Mouse (Mus musculus) urinary bladder, postnatal 4 days (tissue): ENCODE results near the gene Nfil3.

Experiments
- DNase-seq, 2 experiments: peaks; one replicate each; pipeline ENCODE4 v3.0.0; 2021 to 2022; ENCODE audit warnings: low spot score in 2 of 2

Nfil3 gene

DNA sequence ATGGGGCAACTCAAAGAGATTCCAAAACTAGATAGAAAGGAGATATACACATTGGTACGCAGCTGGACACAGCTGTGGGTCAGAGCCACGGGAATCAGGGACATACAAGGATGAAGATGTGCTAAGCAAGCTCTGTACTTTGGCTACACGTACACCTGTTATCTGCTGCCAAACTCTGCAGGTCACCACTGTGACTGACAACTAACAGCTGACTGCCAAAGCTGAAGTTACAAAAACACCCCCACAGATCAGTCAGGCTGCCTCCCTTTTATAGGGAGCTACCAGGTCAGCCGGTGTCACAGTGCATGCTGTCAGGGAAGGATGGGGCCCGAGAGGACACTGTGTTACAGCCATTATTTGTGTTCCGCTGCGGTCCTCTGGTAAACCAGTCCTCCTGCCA is 39.9 kb downstream of the Nfil3 start:
- DNase-seq = no peak

DNA sequence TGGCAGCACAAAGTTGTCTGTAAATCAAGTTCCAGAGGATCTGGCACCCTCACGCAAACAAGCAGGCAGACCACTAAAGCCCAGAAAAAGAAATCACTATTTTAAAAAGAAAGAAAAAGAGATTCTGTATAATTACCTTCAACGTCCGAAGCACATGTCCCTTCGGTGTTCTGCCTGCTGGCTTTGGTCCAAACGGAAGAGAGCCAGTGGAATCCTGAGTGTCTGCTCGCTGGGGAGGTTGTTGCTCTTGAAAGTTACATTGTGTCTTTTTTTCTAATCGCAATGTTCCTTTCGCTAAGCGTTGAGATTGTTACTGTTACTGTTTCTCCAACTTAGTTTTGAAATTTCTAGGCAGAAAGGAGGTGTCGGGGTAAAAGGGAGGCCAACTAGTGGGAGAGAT is 50.3 kb downstream of the Nfil3 start:
- DNase-seq = peak in 1 of 2 experiments; percentile 47

DNA sequence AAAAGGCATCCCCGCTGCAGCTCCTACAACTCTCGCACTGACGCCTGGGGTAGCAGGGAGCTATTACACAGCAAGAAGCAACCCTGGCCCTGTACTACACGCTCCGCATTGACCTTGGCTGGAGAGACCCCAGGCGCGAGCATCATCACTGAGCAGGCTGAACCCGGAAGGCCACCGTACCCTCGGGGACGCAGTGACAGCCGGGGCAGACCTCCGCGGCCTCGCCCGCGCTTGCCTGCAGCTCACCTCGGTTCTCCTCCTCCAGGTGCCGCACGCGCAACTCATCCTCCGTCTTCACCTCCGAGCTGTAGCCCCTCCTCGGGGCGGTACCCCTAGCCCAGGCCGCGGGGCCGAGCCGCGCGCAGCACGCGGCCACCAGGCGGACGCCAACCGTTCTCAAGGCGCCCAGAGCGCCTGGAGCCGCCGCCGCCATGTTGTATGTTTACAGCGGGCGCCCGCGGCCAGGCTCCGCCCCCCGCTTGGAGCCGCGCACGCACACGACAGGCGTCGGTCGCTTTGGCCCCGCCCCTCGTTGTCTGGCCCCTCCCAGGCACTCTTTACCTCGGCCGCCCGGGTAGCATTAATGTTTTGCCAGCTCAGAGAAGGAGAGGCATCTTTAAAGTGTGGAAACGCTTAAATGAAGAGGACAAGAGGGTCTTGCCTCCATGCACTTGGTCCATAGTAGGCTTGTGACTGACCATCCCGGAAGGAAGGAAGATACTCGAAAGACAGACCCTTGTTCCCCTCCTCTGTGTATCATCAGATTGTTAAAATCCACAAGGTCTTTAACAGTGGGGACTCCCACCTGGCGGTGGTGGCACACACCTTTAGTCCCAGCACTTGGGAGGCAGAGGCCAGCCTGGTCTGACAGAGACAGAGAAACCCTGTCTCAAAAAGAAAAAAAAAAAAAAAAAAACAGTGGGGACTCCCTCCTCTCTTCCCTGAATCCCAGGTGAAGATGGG is 51.4 kb downstream of the Nfil3 start, which contains the start of gene Auh:
TSS of gene Auh (minus strand) at position 473 of the 963 bp plus-strand sequence.
- peak; percentile 80 to 88 for DNase-seq

DNA sequence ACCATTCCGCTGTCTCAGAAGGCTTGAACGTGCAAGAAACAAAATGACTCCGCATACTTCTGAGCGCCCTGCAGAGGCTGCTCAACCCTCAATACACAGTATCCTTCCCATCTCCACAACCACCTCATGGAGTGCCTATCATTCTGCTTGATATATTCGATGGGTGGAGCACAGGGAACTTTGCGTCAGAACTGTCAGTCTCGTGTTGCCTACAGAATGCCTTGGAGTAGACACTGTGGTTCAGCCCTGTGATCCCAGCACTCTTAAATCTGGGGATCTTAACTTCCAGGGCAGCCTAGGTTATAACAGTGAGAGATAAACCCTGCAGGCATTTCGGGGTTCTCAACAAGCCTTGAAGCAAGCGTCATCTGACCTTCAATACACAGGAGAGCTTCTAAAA is 52.5 kb downstream of the Nfil3 start:
- DNase-seq = no peak

DNA sequence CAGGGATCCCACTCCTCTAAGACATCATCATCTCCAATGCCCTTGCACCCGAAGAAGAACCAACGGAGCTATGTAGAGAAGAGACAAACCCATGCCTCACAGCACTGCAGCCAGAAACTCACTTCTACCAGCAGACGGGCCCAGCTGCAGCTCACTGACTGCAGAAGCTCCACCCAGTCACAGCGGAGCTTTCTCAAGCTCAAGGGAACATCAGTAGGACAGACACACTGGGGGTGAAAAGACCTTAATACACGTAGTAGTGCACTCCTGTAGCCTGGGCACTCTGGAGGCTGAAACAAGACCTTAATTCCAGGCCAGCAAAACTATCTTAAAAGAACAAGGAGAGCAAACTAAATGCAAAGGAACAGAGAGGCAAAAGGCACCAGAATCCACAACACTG is 56.4 kb downstream of the Nfil3 start:
- DNase-seq = no peak

DNA sequence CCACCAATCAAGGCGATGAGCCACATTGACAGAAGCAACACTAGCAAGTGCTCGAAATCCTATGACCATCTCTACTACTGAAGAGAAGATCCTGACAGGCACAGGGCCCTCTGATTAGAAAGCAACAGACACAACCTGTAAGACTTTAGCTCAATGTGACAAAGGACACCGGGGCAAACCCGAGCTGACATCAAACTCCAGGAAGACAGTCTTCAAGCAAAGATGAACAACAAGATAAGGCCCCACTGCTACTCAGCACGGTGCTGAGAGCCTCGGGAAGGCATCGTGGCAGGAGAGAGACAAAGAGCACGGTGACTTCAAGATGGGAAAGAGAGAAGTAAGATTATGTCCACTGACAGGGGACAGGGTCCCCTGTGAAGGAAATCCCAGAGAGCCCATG is 58.9 kb downstream of the Nfil3 start:
- no peak for DNase-seq

DNA sequence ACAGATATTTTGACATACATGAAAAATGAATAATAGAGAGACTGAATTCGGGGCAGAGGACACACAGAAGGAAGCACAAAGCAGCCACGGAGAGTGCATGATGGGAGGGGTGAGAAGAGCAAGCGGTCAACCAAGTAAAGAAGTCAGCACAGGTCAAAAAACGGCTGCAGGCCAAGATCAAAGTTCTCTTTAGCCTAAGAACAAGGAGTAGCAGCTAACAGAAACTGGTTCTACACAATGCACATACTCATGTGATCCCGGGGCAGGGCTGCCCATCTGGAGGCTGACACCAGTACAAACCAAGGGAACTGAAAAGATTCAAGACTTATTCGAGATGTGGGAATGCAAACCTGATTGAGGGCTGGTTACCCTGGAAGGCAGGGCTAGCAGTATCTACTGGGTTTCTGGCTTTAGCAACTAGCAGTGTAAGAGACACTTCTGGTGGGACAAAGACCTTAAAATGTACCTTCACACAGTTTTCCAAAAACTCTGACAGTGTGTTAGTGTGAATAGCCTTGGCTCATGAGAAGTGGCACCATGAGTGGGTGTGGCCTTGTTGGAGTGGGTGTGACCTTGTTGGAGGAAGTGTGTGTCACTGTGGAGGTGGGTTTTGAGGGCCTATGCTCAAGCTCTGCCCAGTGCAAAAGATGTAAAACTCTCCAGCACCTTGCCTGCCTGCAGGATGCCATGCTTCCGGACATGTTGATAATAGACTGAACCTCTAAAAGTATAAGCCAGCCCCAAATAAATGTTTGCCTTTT is 59.6 kb downstream of the Nfil3 start:
- DNase-seq = no peak

DNA sequence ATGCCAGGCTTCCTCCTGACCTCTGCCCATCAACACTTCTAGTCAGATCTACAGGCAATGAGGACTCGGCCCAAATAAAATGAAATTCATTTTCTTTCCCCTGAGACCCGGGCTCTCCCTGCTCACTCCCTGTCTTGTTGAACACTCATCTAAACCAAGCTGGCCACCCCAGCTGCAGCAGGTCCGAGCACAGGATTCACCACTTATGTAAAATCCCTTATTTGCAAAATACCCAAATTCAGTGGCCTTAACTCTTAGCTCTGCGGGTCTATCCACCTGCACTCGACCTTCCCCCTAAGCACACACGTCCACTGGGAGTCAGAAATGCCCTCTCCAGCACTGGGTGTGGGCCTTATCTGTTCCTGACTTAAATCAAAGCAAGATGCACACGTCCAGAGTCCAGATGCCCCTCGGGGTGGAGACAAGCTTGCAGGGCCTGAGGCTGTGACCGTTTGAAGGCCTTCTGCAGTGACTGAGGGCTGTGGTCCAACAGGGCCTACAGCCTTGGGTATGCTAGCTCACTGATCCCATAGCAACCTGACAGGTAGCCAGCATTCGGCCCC is 61.0 kb downstream of the Nfil3 start:
- no peak for DNase-seq

DNA sequence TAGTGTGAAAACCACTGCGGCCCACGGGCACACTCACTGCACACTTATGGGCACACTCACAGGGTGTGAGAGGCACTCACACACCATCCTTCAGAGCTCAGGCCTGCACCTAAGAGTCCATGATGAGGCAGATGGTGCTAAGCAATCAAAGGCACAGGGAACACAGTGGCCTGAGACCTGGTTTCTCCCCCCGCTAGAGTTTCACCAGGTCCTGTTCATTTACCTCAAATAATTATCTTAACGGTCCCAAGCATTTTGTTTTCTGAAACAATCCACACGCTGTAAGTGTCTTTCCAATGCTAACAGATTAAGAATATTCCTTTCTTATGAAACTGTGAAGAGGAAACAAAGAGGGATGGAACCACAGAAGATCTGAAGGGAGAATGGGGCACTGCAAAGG is 62.5 kb downstream of the Nfil3 start:
- DNase-seq = no peak
